Comparison of ENCODE assay signal across 13 mouse cellular contexts in genomic region chr11:24087069-24087468, GRCm38 (mm10). TPM values are rescaled to one million over a fixed set of nuclear protein-coding genes. Genes with fewer than 3 reads are reported as not detected.
DNase-seq lines count a peak whose midpoint lies in the region; ATAC-seq and TF ChIP-seq lines count a peak whose summit lies in the region.
"Had no signal": no experiment of that assay in that cellular context is flagged by ENCODE, and none has a peak within 500 bp of the region (broad histone marks: within the 10 kb centered on the region; RNA-seq: fewer than 3 reads in every experiment).

No protein-coding gene starts in this region.

- WGBS in lung, postnatal 0 days = 59% methylated on average over 4 of the region's 4 CpGs
- WGBS in lung, adult 2 months = 70% methylated on average over 4 of the region's 4 CpGs
- WGBS in forebrain, embryonic 14.5 days = 46% methylated on average over 4 of the region's 4 CpGs
- 62% methylated on average over 4 of the region's 4 CpGs for WGBS in midbrain, embryonic 14.5 days
- 35% methylated on average over 4 of the region's 4 CpGs for WGBS in stomach, embryonic 15.5 days
- WGBS in cerebellum, adult 2 months = 83% methylated on average over 4 of the region's 4 CpGs
- WGBS in liver, embryonic 12.5 days (ENCODE audit: insufficient replicate concordance) = 77% methylated on average over 4 of the region's 4 CpGs

- no peak overlapping the region for H3K9ac ChIP-seq in lung, postnatal 0 days (replicated peaks; ENCODE audit: low read depth)
- H3K9ac ChIP-seq in forebrain, embryonic 14.5 days (ENCODE audit: low read length) = peak overlapping the region; percentile 35; the same call in 1 of the 2 replicates
- peak overlapping the region; percentile 20; the same call in 1 of the 2 replicates for H3K9ac ChIP-seq in midbrain, embryonic 14.5 days (replicated peaks; ENCODE audit: low read length)
- H3K9ac ChIP-seq in stomach, embryonic 15.5 days = no peak overlapping the region
- H3K9ac ChIP-seq in liver, embryonic 12.5 days = no peak overlapping the region

- no peak for TF ChIP-seq CTCF in lung, postnatal 0 days (IDR thresholded peaks at IDR 0.05)
- no peak for TF ChIP-seq CTCF in lung, adult 2 months (IDR thresholded peaks at IDR 0.05; ENCODE audit: insufficient read depth, low read length)
- TF ChIP-seq CTCF in cerebellum, adult 2 months (IDR thresholded peaks at IDR 0.05; ENCODE audit: borderline replicate concordance, insufficient read depth, low read depth, low read length) = no peak

- TF ChIP-seq EP300 in lung, postnatal 0 days (IDR thresholded peaks at IDR 0.05) = no peak

- H3K4me1 ChIP-seq in lung, postnatal 0 days (ENCODE audit: insufficient read depth, low read depth, low read length) = no peaks in the 10 kb centered on the region; the same call in 1 of the 2 replicates
- no peaks in the 10 kb centered on the region for H3K4me1 ChIP-seq in lung, adult 2 months (ENCODE audit: control insufficient read depth, insufficient read depth, low read length)
- peaks cover 66% of the 10 kb centered on the region for H3K4me1 ChIP-seq in forebrain, embryonic 14.5 days (ENCODE audit: control insufficient read depth, insufficient read depth, low read length)
- H3K4me1 ChIP-seq in midbrain, embryonic 14.5 days (ENCODE audit: control insufficient read depth, insufficient read depth, low read length) = peaks cover 74% of the 10 kb centered on the region
- H3K4me1 ChIP-seq in stomach, embryonic 15.5 days = peaks cover 22% of the 10 kb centered on the region
- no peaks in the 10 kb centered on the region for H3K4me1 ChIP-seq in cerebellum, adult 2 months (ENCODE audit: control insufficient read depth, insufficient read depth, low read length)
- peaks cover 60% of the 10 kb centered on the region for H3K4me1 ChIP-seq in liver, embryonic 12.5 days

- H3K4me2 ChIP-seq in lung, postnatal 0 days (replicated peaks; ENCODE audit: low read depth, low read length) = no peak overlapping the region
- peak overlapping the region; percentile 98 for H3K4me2 ChIP-seq in forebrain, embryonic 14.5 days (ENCODE audit: low read length)
- peak overlapping the region; percentile 99 for H3K4me2 ChIP-seq in midbrain, embryonic 14.5 days (ENCODE audit: low read length)
- H3K4me2 ChIP-seq in stomach, embryonic 15.5 days = no peak overlapping the region
- H3K4me2 ChIP-seq in liver, embryonic 12.5 days = no peak overlapping the region

- H3K36me3 ChIP-seq in lung, postnatal 0 days (ENCODE audit: insufficient read depth, low read length) = no peaks in the 10 kb centered on the region
- H3K36me3 ChIP-seq in forebrain, embryonic 14.5 days (ENCODE audit: control insufficient read depth, insufficient read depth, low read length) = peaks cover 51% of the 10 kb centered on the region
- H3K36me3 ChIP-seq in midbrain, embryonic 14.5 days (ENCODE audit: control insufficient read depth, insufficient read depth, low read length) = peaks cover 47% of the 10 kb centered on the region
- no peaks in the 10 kb centered on the region for H3K36me3 ChIP-seq in stomach, embryonic 15.5 days
- H3K36me3 ChIP-seq in liver, embryonic 12.5 days = peaks cover 75% of the 10 kb centered on the region

- no peak overlapping the region for H3K4me3 ChIP-seq in lung, postnatal 0 days (ENCODE audit: low read depth, low read length)
- no peak overlapping the region for H3K4me3 ChIP-seq in lung, adult 2 months (replicated peaks; ENCODE audit: extremely low read depth, low read depth, low read length)
- H3K4me3 ChIP-seq in forebrain, embryonic 14.5 days (ENCODE audit: low read depth, low read length) = peak overlapping the region; percentile 9; the same call in 1 of the 2 replicates
- H3K4me3 ChIP-seq in midbrain, embryonic 14.5 days (replicated peaks; ENCODE audit: low read depth, low read length) = 0 out of 2 replicates have a peak overlapping the region, but pooled peaks have one; percentile 5
- H3K4me3 ChIP-seq in stomach, embryonic 15.5 days (replicated peaks) = no peak overlapping the region
- no peak overlapping the region for H3K4me3 ChIP-seq in cerebellum, adult 2 months (replicated peaks; ENCODE audit: insufficient read depth, low read depth, low read length)
- no peak overlapping the region for H3K4me3 ChIP-seq in liver, embryonic 12.5 days
- H3K4me3 ChIP-seq: heart, embryonic 10.5 days had no signal

- H3K9me3 ChIP-seq in lung, postnatal 0 days (ENCODE audit: low read length) = no peaks in the 10 kb centered on the region
- H3K9me3 ChIP-seq in forebrain, embryonic 14.5 days (replicated peaks; ENCODE audit: control insufficient read depth, low read length) = no peaks in the 10 kb centered on the region
- no peaks in the 10 kb centered on the region for H3K9me3 ChIP-seq in midbrain, embryonic 14.5 days (ENCODE audit: control insufficient read depth, low read length)
- H3K9me3 ChIP-seq in stomach, embryonic 15.5 days = no peaks in the 10 kb centered on the region
- H3K9me3 ChIP-seq in liver, embryonic 12.5 days (replicated peaks) = no peaks in the 10 kb centered on the region
- H3K9me3 ChIP-seq: heart, embryonic 10.5 days had no signal

- H3K27me3 ChIP-seq in lung, postnatal 0 days (replicated peaks; ENCODE audit: insufficient read depth, low read length) = no peaks in the 10 kb centered on the region
- H3K27me3 ChIP-seq in forebrain, embryonic 14.5 days (replicated peaks; ENCODE audit: control insufficient read depth, insufficient read depth, low read length) = no peaks in the 10 kb centered on the region
- H3K27me3 ChIP-seq in midbrain, embryonic 14.5 days (ENCODE audit: control insufficient read depth, insufficient read depth, low read length) = no peaks in the 10 kb centered on the region
- no peaks in the 10 kb centered on the region for H3K27me3 ChIP-seq in stomach, embryonic 15.5 days (replicated peaks)
- no peaks in the 10 kb centered on the region; the same call in 1 of the 2 replicates for H3K27me3 ChIP-seq in cerebellum, adult 2 months (ENCODE audit: control insufficient read depth, insufficient read depth, low read length)
- no peaks in the 10 kb centered on the region for H3K27me3 ChIP-seq in liver, embryonic 12.5 days (replicated peaks)

- ATAC-seq in lung, postnatal 0 days = peak; percentile 21; the same call in 1 of the 2 replicates
- ATAC-seq in forebrain, embryonic 14.5 days = no peak
- ATAC-seq in midbrain, embryonic 14.5 days (ENCODE audit: low FRiP score, low TSS enrichment) = no peak
- ATAC-seq in stomach, embryonic 15.5 days (ENCODE audit: insufficient read depth, low FRiP score, low read depth) = peak; percentile 52; the same call in 1 of the 2 replicates
- ATAC-seq in liver, embryonic 12.5 days = no peak

- TF ChIP-seq POLR2A in lung, adult 2 months (IDR thresholded peaks at IDR 0.05; ENCODE audit: borderline replicate concordance, extremely low read depth, low read depth, low read length) = no peak
- no peak for TF ChIP-seq POLR2A in cerebellum, adult 2 months (IDR thresholded peaks at IDR 0.05; ENCODE audit: borderline replicate concordance, insufficient read depth, low read length)

- DNase-seq in lung, postnatal 0 days (ENCODE audit: low spot score) = peak; percentile 70
- no peak for DNase-seq in lung, adult 2 months
- no peak for DNase-seq in forebrain, embryonic 14.5 days (ENCODE audit: low spot score)
- DNase-seq in midbrain, embryonic 14.5 days = no peak
- DNase-seq in cerebellum, adult 2 months = no peak
- no peak for DNase-seq in layer of hippocampus, adult 9-10 months (ENCODE audit: low spot score)
- DNase-seq: cerebellum, postnatal 36 days; layer of hippocampus, postnatal 36 days; lung, postnatal 4 days had no signal

- H3K27ac ChIP-seq in lung, postnatal 0 days (ENCODE audit: low read length) = no peak overlapping the region
- peak overlapping the region; percentile 71 for H3K27ac ChIP-seq in forebrain, embryonic 14.5 days (ENCODE audit: low read depth, low read length)
- H3K27ac ChIP-seq in midbrain, embryonic 14.5 days (replicated peaks; ENCODE audit: low read depth, low read length) = 0 out of 2 replicates have a peak overlapping the region, but pooled peaks have one; percentile 17
- H3K27ac ChIP-seq in stomach, embryonic 15.5 days = peak overlapping the region; percentile 57
- H3K27ac ChIP-seq in cerebellum, adult 2 months (ENCODE audit: insufficient read depth, low read length) = no peak overlapping the region
- no peak overlapping the region for H3K27ac ChIP-seq in liver, embryonic 12.5 days
- H3K27ac ChIP-seq: heart, embryonic 10.5 days had no signal

RNA-seq across cellular contexts. Expression of gene Bcl11a, which starts 9.2 kb away (rescaled TPM):
- polyA plus RNA-seq in lung, postnatal 0 days (2015; fragmentation: Nextera tagmentation; extraction: Ambion mirVana) = 2.4 and 2.6 TPM in 2 replicates
- polyA plus RNA-seq in lung, adult 2 months (2012; rRNA removed) = 0.96 and 1.5 TPM in 2 replicates
- 148 and 174 TPM in 2 replicates for polyA plus RNA-seq in forebrain, embryonic 14.5 days (2014; fragmentation: Nextera tagmentation; extraction: Ambion mirVana)
- polyA plus RNA-seq in midbrain, embryonic 14.5 days (2014; fragmentation: Nextera tagmentation; extraction: Ambion mirVana) = 117 and 121 TPM in 2 replicates
- 24.5 and 25.1 TPM in 2 replicates for polyA plus RNA-seq in stomach, embryonic 15.5 days (2015; fragmentation: Nextera tagmentation; extraction: Ambion mirVana)
- polyA plus RNA-seq in cerebellum, adult 2 months (2012; rRNA removed) = 9.5 and 10.4 TPM in 2 replicates
- 53.4 and 53.5 TPM in 2 replicates for polyA plus RNA-seq in liver, embryonic 12.5 days (2016; fragmentation: Nextera tagmentation; extraction: Ambion mirVana)

RNA-seq across cellular contexts. Expression of gene A830031A19Rik, which starts 12.2 kb away (rescaled TPM):
- not detected in 2 replicates for polyA plus RNA-seq in lung, postnatal 0 days (2015; fragmentation: Nextera tagmentation; extraction: Ambion mirVana)
- polyA plus RNA-seq in lung, adult 2 months (2012; rRNA removed) = not detected in 2 replicates
- polyA plus RNA-seq in forebrain, embryonic 14.5 days (2014; fragmentation: Nextera tagmentation; extraction: Ambion mirVana) = 0.32 and 0.41 TPM in 2 replicates
- polyA plus RNA-seq in midbrain, embryonic 14.5 days (2014; fragmentation: Nextera tagmentation; extraction: Ambion mirVana) = 0.40 TPM in 1 of 2 replicates, not detected in the other
- not detected in 2 replicates for polyA plus RNA-seq in stomach, embryonic 15.5 days (2015; fragmentation: Nextera tagmentation; extraction: Ambion mirVana)
- 0.21 TPM in 1 of 2 replicates, not detected in the other for polyA plus RNA-seq in cerebellum, adult 2 months (2012; rRNA removed)
- not detected in 2 replicates for polyA plus RNA-seq in liver, embryonic 12.5 days (2016; fragmentation: Nextera tagmentation; extraction: Ambion mirVana)
- polyA plus RNA-seq: heart, embryonic 10.5 days; liver, adult 2 months had no signal

Comparison
In these comparisons a context has a peak if more than half of its experiments do, and no peak if none do; other contexts are left out.
1. ATAC-seq: peak in lung, postnatal 0 days (single experiment) and stomach, embryonic 15.5 days (single experiment); none in forebrain, embryonic 14.5 days (single experiment), midbrain, embryonic 14.5 days (single experiment) and liver, embryonic 12.5 days (single experiment).
2. H3K27ac ChIP-seq: peak in forebrain, embryonic 14.5 days (single experiment), midbrain, embryonic 14.5 days (single experiment) and stomach, embryonic 15.5 days (single experiment); none in lung, postnatal 0 days (single experiment), cerebellum, adult 2 months (single experiment) and liver, embryonic 12.5 days (single experiment).
3. H3K4me2 ChIP-seq: peak in forebrain, embryonic 14.5 days (single experiment) and midbrain, embryonic 14.5 days (single experiment); none in lung, postnatal 0 days (single experiment), stomach, embryonic 15.5 days (single experiment) and liver, embryonic 12.5 days (single experiment).
4. H3K4me3 ChIP-seq: peak in forebrain, embryonic 14.5 days (single experiment) and midbrain, embryonic 14.5 days (single experiment); none in lung, postnatal 0 days (single experiment), lung, adult 2 months (single experiment), stomach, embryonic 15.5 days (single experiment), cerebellum, adult 2 months (single experiment) and liver, embryonic 12.5 days (single experiment).
5. H3K9ac ChIP-seq: peak in forebrain, embryonic 14.5 days (single experiment) and midbrain, embryonic 14.5 days (single experiment); none in lung, postnatal 0 days (single experiment), stomach, embryonic 15.5 days (single experiment) and liver, embryonic 12.5 days (single experiment).